Mouse (Mus musculus) midbrain, postnatal 0 days (tissue): Measurements from ENCODE around the gene Syne1. TPM values are rescaled to one million over a fixed set of nuclear protein-coding genes. Genes with fewer than 3 reads are reported as not detected.

Experiments
- ATAC-seq: fragments of 200-750 bp; cut with Nextera tagmentation; 2 replicates; pipeline ENCODE4 v1.8.0; 2017; ENCODE audit warnings: moderate number of reproducible peaks, mild to moderate bottlenecking, moderate TSS enrichment, moderate library complexity; ENCODE audit not compliant: low FRiP score
- DNase-seq: peaks from one replicate; pipeline ENCODE4 v3.0.0-alpha.2; 2015; ENCODE audit warnings: low spot score
- H3K27ac ChIP-seq: fragments of 300-500 bp; sonication (generic); 2 replicates; pipeline ENCODE4 v1.5.1; 2014; ENCODE audit warnings: low read depth, mild to moderate bottlenecking, low read length, mixed read lengths
- H3K27me3 ChIP-seq: fragments of 300-500 bp; sonication (generic); 2 replicates; pipeline ENCODE4 v1.6.1; 2014; ENCODE audit warnings: low read length, control low read depth, mixed read lengths; ENCODE audit not compliant: insufficient read depth
- H3K36me3 ChIP-seq: fragments of 300-500 bp; sonication (generic); 2 replicates; pipeline ENCODE4 v1.6.1; 2014; ENCODE audit warnings: low read length, control low read depth, mixed read lengths; ENCODE audit not compliant: insufficient read depth
- H3K4me1 ChIP-seq: fragments of 300-500 bp; sonication (generic); 2 replicates; pipeline ENCODE4 v1.6.1; 2014; ENCODE audit warnings: mild to moderate bottlenecking, control low read depth, antibody characterized with exemption, low read length, mixed read lengths; ENCODE audit not compliant: insufficient read depth
- H3K4me2 ChIP-seq: fragments of 300-500 bp; sonication (generic); 2 replicates; pipeline ENCODE4 v1.6.1; 2014; ENCODE audit warnings: low read depth, mild to moderate bottlenecking, low read length, mixed read lengths; ENCODE audit not compliant: poor library complexity, severe bottlenecking
- H3K4me3 ChIP-seq: fragments of 300-500 bp; sonication (generic); 2 replicates; pipeline ENCODE4 v1.5.1; 2014; ENCODE audit warnings: low read depth, mild to moderate bottlenecking, low read length, moderate library complexity
- H3K9ac ChIP-seq: fragments of 300-500 bp; sonication (generic); replicated peaks from 2 replicates; pipeline ENCODE4 v1.6.1; 2014; ENCODE audit warnings: mild to moderate bottlenecking, low read length, moderate library complexity, mixed read lengths; ENCODE audit not compliant: poor library complexity, severe bottlenecking
- H3K9me3 ChIP-seq: fragments of 300-500 bp; sonication (generic); 2 replicates; pipeline ENCODE4 v1.6.1; 2016; ENCODE audit warnings: low read length, control low read depth
- CTCF ChIP-seq: IDR thresholded peaks from 2 replicates; pipeline ENCODE4 v1.5.1; 2016; ENCODE audit warnings: antibody characterized with exemption, mild to moderate bottlenecking
- WGBS: fragments of 180-500 bp; shearing (Covaris S2); extraction: QIAGEN DNeasy Blood & Tissue Kit; methylation state at CpG from one replicate; pipeline ENCODE4 v1.1.7; 2014; 5-methylcytosine and 5-hydroxymethylcytosine counted together
- polyA plus RNA-seq: library from polyadenylated mRNA; unstranded; fragments of >200 nt; fragmentation: Nextera tagmentation; extraction: Ambion mirVana; gene quantifications from 2 replicates; pipeline ENCODE4 v1.2.1, GENCODE M21; 2015
- total RNA-seq: library from RNA; depleted of rRNA; stranded (reverse); fragments of >200 nt; gene quantifications from 2 replicates; pipeline ENCODE4 v1.2.3, GENCODE M21; 2014

Gene Syne1
- total and polyA plus RNA-seq, 2 experiments from 2014 or later = 18.6 to 99.3 TPM

DNA sequence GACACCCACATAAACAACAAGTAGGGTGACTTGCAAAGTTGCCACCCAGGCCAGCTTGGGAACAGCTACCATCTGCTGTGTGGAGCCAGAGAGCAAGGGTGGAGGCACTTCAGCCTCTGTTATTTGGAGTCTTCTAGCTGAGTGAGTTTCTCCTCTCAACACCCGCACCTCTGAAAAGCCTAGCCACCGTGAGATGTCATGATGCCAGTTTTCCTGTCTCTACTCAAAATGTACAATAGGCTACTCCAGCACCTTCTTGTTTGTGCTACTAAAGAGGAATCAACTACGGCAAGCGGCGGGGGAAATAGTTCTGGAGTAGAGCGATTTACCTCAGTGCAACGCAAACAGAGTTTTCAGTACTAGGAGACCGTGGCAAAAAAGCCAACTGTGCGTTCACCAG, 3.5 kb downstream of the Syne1 start:
- H3K27me3 ChIP-seq = no peaks in the 10 kb centered on the region
- no peak for ATAC-seq
- no peaks in the 10 kb centered on the region for H3K9me3 ChIP-seq
- WGBS = 93% methylated on average over 9 of the region's 9 CpGs
- TF ChIP-seq CTCF = no peak
- no peaks in the 10 kb centered on the region for H3K36me3 ChIP-seq
- no peak overlapping the region for H3K4me3 ChIP-seq
- H3K4me2 ChIP-seq = no peak overlapping the region
- H3K9ac ChIP-seq = no peak overlapping the region
- DNase-seq = no peak
- H3K27ac ChIP-seq = no peak overlapping the region
- H3K4me1 ChIP-seq = no peaks in the 10 kb centered on the region; the same call in 1 of the 2 replicates

DNA sequence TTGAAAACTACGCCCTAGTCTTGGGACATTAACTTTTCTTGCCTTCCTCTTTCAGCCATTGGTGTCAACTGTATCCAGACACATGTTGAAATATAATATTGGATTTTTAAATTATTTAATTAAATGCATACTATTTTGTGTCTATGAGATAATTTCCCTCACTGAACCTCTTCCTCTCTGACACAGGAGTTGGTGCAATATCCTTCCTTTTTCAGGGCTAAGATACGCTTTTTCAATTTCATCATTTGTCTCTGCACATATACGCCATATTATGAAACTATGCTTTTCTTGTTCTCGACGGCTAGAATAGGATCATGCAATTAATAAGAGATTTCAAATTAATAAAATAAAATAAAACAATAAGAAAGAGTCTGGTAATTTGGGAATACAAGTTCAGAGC, 4.9 kb downstream of the Syne1 start:
- no peak for TF ChIP-seq CTCF
- H3K27ac ChIP-seq = no peak overlapping the region
- DNase-seq (no peak), ATAC-seq (no peak)
- no peaks in the 10 kb centered on the region for H3K9me3 ChIP-seq
- no peak overlapping the region for H3K4me3 ChIP-seq
- no peak overlapping the region for H3K9ac ChIP-seq
- no peak overlapping the region for H3K4me2 ChIP-seq
- H3K27me3 ChIP-seq = no peaks in the 10 kb centered on the region
- 97% methylated on average over 5 of the region's 5 CpGs for WGBS
- no peaks in the 10 kb centered on the region for H3K36me3 ChIP-seq
- no peaks in the 10 kb centered on the region; the same call in 1 of the 2 replicates for H3K4me1 ChIP-seq

- WGBS = 81% methylated on average over 1 of the region's 1 CpGs
- Histone ChIP-seq H3K4me2 (no peak overlapping the region), H3K9ac (no peak overlapping the region), H3K27me3 (no peaks in the 10 kb centered on the region), H3K36me3 (no peaks in the 10 kb centered on the region), H3K27ac (no peak overlapping the region), H3K4me1 (no peaks in the 10 kb centered on the region), H3K4me3 (no peak overlapping the region), H3K9me3 (no peaks in the 10 kb centered on the region)
- no peak for TF ChIP-seq CTCF
- ATAC-seq (peak; percentile 10; the same call in 1 of the 2 replicates), DNase-seq (peak; percentile 67)
Measured at GRCm38 (mm10) chr10:5528284-5528683, 23.0 kb downstream of the Syne1 start.

- Histone ChIP-seq H3K27ac (no peak overlapping the region), H3K27me3 (no peaks in the 10 kb centered on the region), H3K4me3 (no peak overlapping the region), H3K4me1 (no peaks in the 10 kb centered on the region), H3K36me3 (no peaks in the 10 kb centered on the region), H3K4me2 (no peak overlapping the region), H3K9ac (no peak overlapping the region), H3K9me3 (no peaks in the 10 kb centered on the region)
- no peak for DNase-seq
- no peak for ATAC-seq
- WGBS = 76% methylated on average over 4 of the region's 4 CpGs
- TF ChIP-seq CTCF = no peak
Measured at GRCm38 (mm10) chr10:5527634-5528033, 23.6 kb downstream of the Syne1 start.

- H3K27ac ChIP-seq = no peak overlapping the region
- H3K9me3 ChIP-seq = no peaks in the 10 kb centered on the region
- H3K4me1 ChIP-seq = no peaks in the 10 kb centered on the region
- H3K36me3 ChIP-seq = no peaks in the 10 kb centered on the region
- DNase-seq (no peak), ATAC-seq (no peak)
- no peak overlapping the region for H3K9ac ChIP-seq
- H3K4me2 ChIP-seq = no peak overlapping the region
- WGBS = 83% methylated on average over 4 of the region's 4 CpGs
- no peak for TF ChIP-seq CTCF
- no peak overlapping the region for H3K4me3 ChIP-seq
- H3K27me3 ChIP-seq = no peaks in the 10 kb centered on the region
Measured at GRCm38 (mm10) chr10:5522904-5523303, 28.4 kb downstream of the Syne1 start.

- 95% methylated on average over 3 of the region's 3 CpGs for WGBS
- Histone ChIP-seq H3K9ac (no peak overlapping the region), H3K4me3 (no peak overlapping the region), H3K4me1 (no peaks in the 10 kb centered on the region), H3K36me3 (no peaks in the 10 kb centered on the region), H3K27ac (no peak overlapping the region), H3K27me3 (no peaks in the 10 kb centered on the region), H3K9me3 (no peaks in the 10 kb centered on the region), H3K4me2 (no peak overlapping the region)
- no peak for DNase-seq
- TF ChIP-seq CTCF = no peak
- no peak for ATAC-seq
Measured at GRCm38 (mm10) chr10:5522276-5522675, 29.0 kb downstream of the Syne1 start.
